ENCODE assay signal across 8 mouse cellular contexts in the genomic region with DNA sequence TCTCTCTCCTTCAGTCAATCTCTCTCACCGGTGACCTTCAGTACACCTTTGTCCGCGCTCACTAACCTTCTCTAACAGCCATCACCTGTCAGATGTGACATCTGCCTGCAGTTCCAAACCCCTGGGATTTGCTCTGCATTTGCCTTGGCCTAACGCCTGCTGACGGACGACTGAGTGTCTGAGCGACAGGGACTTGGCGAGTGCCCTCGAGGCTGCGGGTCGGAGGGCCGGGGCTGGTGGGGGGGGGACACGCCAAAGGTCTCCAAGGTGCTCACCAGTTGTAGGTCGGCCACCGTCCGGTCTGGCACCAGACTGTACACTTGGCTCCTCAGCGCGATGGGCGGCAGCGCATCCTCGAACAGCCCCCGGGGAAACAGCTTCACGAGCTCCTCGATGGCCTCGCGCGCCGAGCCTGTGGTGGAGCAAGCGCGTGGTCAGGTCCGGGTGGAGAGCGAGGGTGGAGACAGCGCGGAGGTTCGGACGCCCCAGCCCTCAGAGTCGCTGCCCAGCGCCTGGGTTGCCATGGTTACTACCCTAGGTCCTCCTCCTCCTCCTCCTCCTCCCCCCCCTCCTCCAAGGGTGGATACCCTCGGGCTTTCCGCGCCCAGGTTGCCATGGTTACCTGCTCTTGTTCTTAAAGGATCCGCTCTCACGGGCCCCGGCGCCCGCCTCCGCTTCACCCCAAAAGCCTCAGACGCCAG. TPM values are rescaled to one million over a fixed set of nuclear protein-coding genes. Genes with fewer than 3 reads are reported as not detected.
A peak's percentile ranks its signal among the peaks of the same experiment; 100 is the strongest.
DNase-seq lines count a peak whose midpoint lies in the region; ATAC-seq and TF ChIP-seq lines count a peak whose summit lies in the region.

No protein-coding gene starts in this region.

- peak overlapping the region; percentile 99 for H3K4me2 ChIP-seq in heart, embryonic 15.5 days

- H3K4me1 ChIP-seq in heart, embryonic 15.5 days (replicated peaks), result peaks cover 20% of the 10 kb centered on the region
- H3K4me1 ChIP-seq in bone marrow, adult 2 months (ENCODE audit: control insufficient read depth, insufficient read depth, low read length), result peaks cover 4% of the 10 kb centered on the region; the same call in 1 of the 2 replicates
- peaks cover 32% of the 10 kb centered on the region for H3K4me1 ChIP-seq in hindbrain, embryonic 10.5 days (replicated peaks)
- peaks cover 36% of the 10 kb centered on the region for H3K4me1 ChIP-seq in megakaryocyte, embryonic 14.5 days

- TF ChIP-seq CTCF in bone marrow, adult 2 months (IDR thresholded peaks at IDR 0.05; ENCODE audit: control insufficient read depth, insufficient read depth, low read length), result no peak

- intact Hi-C loops in heart, postnatal 14 days (cut with DNase I), result no loop called here
- intact Hi-C loops in gastrocnemius, postnatal 36 days (cut with DNase I), result loop anchor here (10.0 kb wide), 1 partner anchor 192 kb away; the partner anchor contains the start of genes Atf6b and Fkbpl

- peak overlapping the region; percentile 71; the same call in 1 of the 2 replicates for H3K27ac ChIP-seq in heart, embryonic 15.5 days
- H3K27ac ChIP-seq in bone marrow, adult 2 months (ENCODE audit: control insufficient read depth, insufficient read depth, low read depth, low read length, poor library complexity), result peak overlapping the region; percentile 82
- peak overlapping the region; percentile 87 for H3K27ac ChIP-seq in hindbrain, embryonic 10.5 days

- peak overlapping the region; percentile 75 for H3K9ac ChIP-seq in heart, embryonic 15.5 days

- no peaks in the 10 kb centered on the region for H3K27me3 ChIP-seq in heart, embryonic 15.5 days
- no peaks in the 10 kb centered on the region for H3K27me3 ChIP-seq in hindbrain, embryonic 10.5 days (ENCODE audit: insufficient read depth, poor library complexity, severe bottlenecking)
- H3K27me3 ChIP-seq in megakaryocyte, embryonic 14.5 days (replicated peaks), result no peaks in the 10 kb centered on the region

- 5% methylated on average over 44 of the region's 48 CpGs for WGBS in heart, embryonic 15.5 days
- 6% methylated on average over 48 of the region's 48 CpGs for WGBS in bone marrow, adult 2 months
- 4% methylated on average over 48 of the region's 48 CpGs for WGBS in hindbrain, embryonic 10.5 days

- H3K4me3 ChIP-seq in heart, embryonic 15.5 days, result peak overlapping the region; percentile 92
- H3K4me3 ChIP-seq in bone marrow, adult 2 months (replicated peaks; ENCODE audit: control insufficient read depth, low read depth, low read length), result peak overlapping the region; percentile 88
- H3K4me3 ChIP-seq in hindbrain, embryonic 10.5 days, result peak overlapping the region; percentile 86
- peak overlapping the region; percentile 98 for H3K4me3 ChIP-seq in megakaryocyte, embryonic 14.5 days (replicated peaks)

- no peak for TF ChIP-seq POLR2A in bone marrow, adult 2 months (IDR thresholded peaks at IDR 0.05; ENCODE audit: borderline replicate concordance, control insufficient read depth, low read depth, low read length)

- H3K9me3 ChIP-seq in heart, embryonic 15.5 days (replicated peaks), result no peaks in the 10 kb centered on the region
- no peaks in the 10 kb centered on the region for H3K9me3 ChIP-seq in hindbrain, embryonic 10.5 days
- no peaks in the 10 kb centered on the region for H3K9me3 ChIP-seq in megakaryocyte, embryonic 14.5 days

- peaks cover 32% of the 10 kb centered on the region for H3K36me3 ChIP-seq in heart, embryonic 15.5 days
- peaks cover 68% of the 10 kb centered on the region for H3K36me3 ChIP-seq in hindbrain, embryonic 10.5 days
- peaks cover 69% of the 10 kb centered on the region for H3K36me3 ChIP-seq in megakaryocyte, embryonic 14.5 days (replicated peaks; ENCODE audit: low read length)

- DNase-seq in heart, postnatal 14 days, result no peak
- no peak for DNase-seq in hindbrain, embryonic 10.5 days (ENCODE audit: low spot score)
- DNase-seq in gastrocnemius, postnatal 36 days, result no peak
- DNase-seq in ovary, postnatal 36 days (ENCODE audit: low spot score), result no peak
- DNase-seq in urinary bladder, postnatal 36 days (ENCODE audit: low spot score in 2 of 2), result no peak

- peak; percentile 56 for ATAC-seq in heart, embryonic 15.5 days (replicated peaks; ENCODE audit: insufficient number of reproducible peaks, insufficient read depth, low FRiP score, low read depth)

RNA-seq across cellular contexts. Expression of gene Stk19, which starts 0.4 kb away (rescaled TPM):
- 19.4 and 23.4 TPM in 2 replicates for polyA plus RNA-seq in heart, embryonic 15.5 days (2015; fragmentation: Nextera tagmentation; extraction: Ambion mirVana)
- total RNA-seq in heart, postnatal 14 days (2021), result 10 to 100 TPM; 10.7 to 13.5 TPM
- 44.0 and 63.6 TPM in 2 replicates for polyA plus RNA-seq in bone marrow, adult 2 months (2011; ENCODE audit: insufficient read depth, insufficient read length, low replicate concordance, missing spikeins)
- 29.0 and 34.4 TPM in 2 replicates for polyA plus RNA-seq in hindbrain, embryonic 10.5 days (2016; fragmentation: Nextera tagmentation; extraction: Ambion mirVana)
- polyA plus RNA-seq in megakaryocyte, embryonic 14.5 days (2012; ENCODE audit: insufficient read depth, low replicate concordance), result 44.3 and 85.0 TPM in 2 replicates
- 1 to 10 TPM; 5.8 to 8.7 TPM for total RNA-seq in gastrocnemius, postnatal 36 days (2021)

RNA-seq across cellular contexts. Expression of gene Dxo, which starts 0.5 kb away (rescaled TPM):
- polyA plus RNA-seq in heart, embryonic 15.5 days (2015; fragmentation: Nextera tagmentation; extraction: Ambion mirVana), result 32.0 and 40.8 TPM in 2 replicates
- 10 to 100 TPM; 17.5 to 18.2 TPM for total RNA-seq in heart, postnatal 14 days (2021)
- polyA plus RNA-seq in bone marrow, adult 2 months (2011; ENCODE audit: insufficient read depth, insufficient read length, low replicate concordance, missing spikeins), result 52.4 and 73.3 TPM in 2 replicates
- 83.2 and 83.7 TPM in 2 replicates for polyA plus RNA-seq in hindbrain, embryonic 10.5 days (2016; fragmentation: Nextera tagmentation; extraction: Ambion mirVana)
- 61.9 and 137 TPM in 2 replicates for polyA plus RNA-seq in megakaryocyte, embryonic 14.5 days (2012; ENCODE audit: insufficient read depth, low replicate concordance)
- 1 to 10 TPM; 6.5 to 9.1 TPM for total RNA-seq in gastrocnemius, postnatal 36 days (2021)

RNA-seq across cellular contexts. Expression of gene Skiv2l, which starts 13.7 kb away (rescaled TPM):
- 23.6 and 35.9 TPM in 2 replicates for polyA plus RNA-seq in heart, embryonic 15.5 days (2015; fragmentation: Nextera tagmentation; extraction: Ambion mirVana)
- total RNA-seq in heart, postnatal 14 days (2021), result 10 to 100 TPM; 25.0 to 25.4 TPM
- 31.0 and 67.7 TPM in 2 replicates for polyA plus RNA-seq in bone marrow, adult 2 months (2011; ENCODE audit: insufficient read depth, insufficient read length, low replicate concordance, missing spikeins)
- polyA plus RNA-seq in hindbrain, embryonic 10.5 days (2016; fragmentation: Nextera tagmentation; extraction: Ambion mirVana), result 58.2 and 65.1 TPM in 2 replicates
- polyA plus RNA-seq in megakaryocyte, embryonic 14.5 days (2012; ENCODE audit: insufficient read depth, low replicate concordance), result 25.1 and 27.6 TPM in 2 replicates
- total RNA-seq in gastrocnemius, postnatal 36 days (2021), result 10 to 100 TPM; 17.0 to 20.0 TPM

RNA-seq across cellular contexts. Expression of gene Nelfe, which starts 13.9 kb away (rescaled TPM):
- 53.3 and 70.9 TPM in 2 replicates for polyA plus RNA-seq in heart, embryonic 15.5 days (2015; fragmentation: Nextera tagmentation; extraction: Ambion mirVana)
- 10 to 100 TPM; 13.1 to 15.5 TPM for total RNA-seq in heart, postnatal 14 days (2021)
- 13.1 and 42.2 TPM in 2 replicates for polyA plus RNA-seq in bone marrow, adult 2 months (2011; ENCODE audit: insufficient read depth, insufficient read length, low replicate concordance, missing spikeins)
- polyA plus RNA-seq in hindbrain, embryonic 10.5 days (2016; fragmentation: Nextera tagmentation; extraction: Ambion mirVana), result 137 and 139 TPM in 2 replicates
- 67.5 and 220 TPM in 2 replicates for polyA plus RNA-seq in megakaryocyte, embryonic 14.5 days (2012; ENCODE audit: insufficient read depth, low replicate concordance)
- 1 to 10 TPM; 8.8 to 9.0 TPM for total RNA-seq in gastrocnemius, postnatal 36 days (2021)

RNA-seq across cellular contexts. Expression of gene Cfb, which starts 26.0 kb away (rescaled TPM):
- 1.8 and 4.3 TPM in 2 replicates for polyA plus RNA-seq in heart, embryonic 15.5 days (2015; fragmentation: Nextera tagmentation; extraction: Ambion mirVana)
- total RNA-seq in heart, postnatal 14 days (2021), result 1 to 10 TPM; 6.3 to 7.8 TPM
- polyA plus RNA-seq in bone marrow, adult 2 months (2011; ENCODE audit: insufficient read depth, insufficient read length, low replicate concordance, missing spikeins), result 8.4 and 14.5 TPM in 2 replicates
- 1.9 TPM in 2 replicates for polyA plus RNA-seq in hindbrain, embryonic 10.5 days (2016; fragmentation: Nextera tagmentation; extraction: Ambion mirVana)
- 0.54 TPM in 1 of 2 replicates, not detected in the other for polyA plus RNA-seq in megakaryocyte, embryonic 14.5 days (2012; ENCODE audit: insufficient read depth, low replicate concordance)
- 1 to 10 TPM; 1.5 to 3.4 TPM for total RNA-seq in gastrocnemius, postnatal 36 days (2021)
